Mouse (Mus musculus) heart, adult 11 months (tissue): ENCODE measurements around the gene Kdm2b.

Experiments
- DNase-seq: peaks from one replicate; pipeline ENCODE4 v3.0.0; 2022

Gene Kdm2b

DNA sequence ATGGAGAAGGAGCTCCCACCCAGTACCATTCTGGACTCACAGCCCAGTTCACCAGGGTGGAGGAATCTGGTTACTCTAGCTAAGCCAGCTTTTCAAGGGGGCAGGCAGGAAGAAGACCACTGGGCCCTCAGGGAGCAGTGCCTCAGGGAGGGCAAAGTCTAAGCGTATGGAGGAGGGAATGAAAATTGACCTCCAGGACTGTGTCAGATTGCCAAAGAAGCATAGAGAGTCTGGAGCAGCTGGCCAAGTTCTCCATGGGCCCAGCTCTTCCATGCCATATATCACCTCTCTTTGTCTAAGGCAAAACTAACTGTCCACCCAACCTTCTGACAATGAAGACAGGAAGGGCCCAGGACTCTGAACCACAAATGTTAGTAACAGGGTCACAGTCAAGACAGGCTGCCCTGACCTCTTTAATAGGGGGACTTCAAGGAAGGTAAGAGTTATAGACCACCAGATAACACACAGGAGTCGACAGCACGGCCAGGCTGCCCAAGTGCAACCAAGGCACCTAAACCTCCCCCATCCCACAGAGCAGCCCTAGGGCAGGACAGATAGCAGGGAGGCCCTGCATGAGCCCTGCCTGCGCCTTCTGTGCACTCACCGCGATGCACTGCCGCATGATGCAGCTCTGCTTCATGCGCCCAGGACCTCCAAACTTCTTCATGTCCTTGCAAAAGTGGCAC is 101.6 kb downstream of the Kdm2b start:
- peak; percentile 74 for DNase-seq

DNA sequence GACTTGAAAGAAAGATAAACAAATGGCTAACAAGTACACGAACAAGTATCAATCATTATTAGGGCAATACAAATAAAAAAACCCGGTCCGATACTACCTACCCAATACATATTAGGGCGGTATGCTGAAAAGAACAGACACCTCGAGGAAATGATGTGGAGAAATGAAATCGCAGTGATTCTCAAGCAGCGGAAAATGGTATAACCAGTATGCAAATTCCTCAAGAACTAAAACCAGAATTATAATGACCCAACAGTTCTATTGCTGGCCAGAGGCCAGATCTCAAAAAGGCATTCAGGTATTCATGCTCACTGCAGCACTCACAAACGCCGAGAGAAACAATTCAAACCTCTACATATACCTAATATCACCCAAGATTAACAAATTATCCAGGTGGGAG is 102.6 kb downstream of the Kdm2b start:
- DNase-seq, result no peak

DNA sequence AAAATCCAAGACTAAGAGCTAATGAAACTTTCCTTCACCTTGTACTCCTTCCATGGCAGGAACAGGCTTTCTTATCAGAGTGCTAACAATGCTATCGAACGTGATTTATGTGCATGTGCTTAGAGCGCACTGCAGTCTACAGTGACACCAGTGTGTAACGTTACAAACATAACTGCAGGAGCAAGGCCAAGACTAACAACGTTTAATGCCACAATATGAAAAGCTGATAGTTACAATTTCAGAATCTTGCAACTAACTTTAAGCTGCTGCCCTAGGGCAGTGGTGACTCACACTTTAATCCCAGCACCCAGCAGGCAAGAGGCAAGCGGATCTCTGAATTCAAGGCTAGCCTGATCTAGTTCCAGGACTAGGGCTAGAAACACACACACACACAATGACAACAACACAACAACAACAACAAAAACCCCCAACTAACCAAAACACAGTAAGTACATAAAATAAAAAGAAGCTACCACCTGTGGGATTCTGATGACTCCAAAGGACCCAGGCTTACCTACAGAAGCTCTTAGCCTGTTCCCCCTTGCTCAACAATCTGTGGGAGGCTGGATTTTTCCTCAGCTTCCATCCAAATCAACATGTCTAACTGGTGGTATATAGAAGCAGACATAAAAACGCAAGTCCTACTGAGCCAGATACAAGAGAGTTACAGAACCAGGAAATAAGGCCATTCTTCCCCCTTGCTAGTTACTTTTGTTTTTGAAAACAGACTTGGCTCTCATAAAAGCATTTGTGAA is 104.9 kb downstream of the Kdm2b start:
- no peak for DNase-seq

DNA sequence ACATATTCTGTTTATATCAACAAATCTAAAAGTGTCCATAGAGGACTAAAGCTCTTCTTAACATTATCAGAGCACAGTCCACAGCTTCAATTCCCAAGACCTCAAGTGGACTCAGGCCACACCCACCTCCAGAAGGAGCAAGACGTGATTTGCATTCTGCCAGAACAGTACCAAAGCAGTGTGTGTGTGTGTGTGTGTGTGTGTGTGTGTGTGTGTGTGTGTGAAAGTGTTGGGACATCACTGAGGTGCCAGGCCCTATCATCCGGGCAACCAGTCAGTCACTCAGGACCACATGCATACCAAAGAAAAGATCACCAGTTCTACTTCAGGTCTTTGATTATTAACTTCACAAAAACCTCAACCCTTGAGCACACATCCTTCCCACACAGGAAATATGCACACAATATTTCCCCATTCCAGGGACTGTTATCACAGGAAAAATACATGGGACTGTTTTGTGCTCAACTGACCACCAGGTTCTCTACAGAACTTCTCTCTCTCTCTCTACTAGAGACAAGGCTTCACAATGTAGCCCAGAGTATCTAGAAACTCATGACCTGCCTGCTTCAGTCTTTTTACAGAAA is 105.9 kb downstream of the Kdm2b start:
- no peak for DNase-seq

DNA sequence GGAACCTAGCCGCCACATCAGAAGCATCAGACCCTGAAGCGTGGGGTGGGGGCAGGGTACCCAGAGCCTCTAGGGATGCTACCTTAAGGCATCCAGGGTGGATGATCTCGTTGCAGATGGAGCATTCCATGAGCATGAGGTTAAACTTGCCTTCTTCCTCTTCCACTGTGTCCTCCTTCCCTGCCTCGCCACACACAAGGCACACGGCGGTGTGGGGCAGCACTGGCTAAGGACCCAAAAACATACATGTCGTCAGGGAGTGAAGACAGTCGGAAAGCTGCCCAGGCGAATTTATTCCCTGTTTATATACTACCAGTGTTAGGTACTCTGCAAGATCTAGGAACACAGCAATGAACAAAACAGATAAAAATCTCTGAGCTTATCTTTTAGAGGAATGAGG is 106.4 kb downstream of the Kdm2b start:
- DNase-seq, result peak; percentile 84

DNA sequence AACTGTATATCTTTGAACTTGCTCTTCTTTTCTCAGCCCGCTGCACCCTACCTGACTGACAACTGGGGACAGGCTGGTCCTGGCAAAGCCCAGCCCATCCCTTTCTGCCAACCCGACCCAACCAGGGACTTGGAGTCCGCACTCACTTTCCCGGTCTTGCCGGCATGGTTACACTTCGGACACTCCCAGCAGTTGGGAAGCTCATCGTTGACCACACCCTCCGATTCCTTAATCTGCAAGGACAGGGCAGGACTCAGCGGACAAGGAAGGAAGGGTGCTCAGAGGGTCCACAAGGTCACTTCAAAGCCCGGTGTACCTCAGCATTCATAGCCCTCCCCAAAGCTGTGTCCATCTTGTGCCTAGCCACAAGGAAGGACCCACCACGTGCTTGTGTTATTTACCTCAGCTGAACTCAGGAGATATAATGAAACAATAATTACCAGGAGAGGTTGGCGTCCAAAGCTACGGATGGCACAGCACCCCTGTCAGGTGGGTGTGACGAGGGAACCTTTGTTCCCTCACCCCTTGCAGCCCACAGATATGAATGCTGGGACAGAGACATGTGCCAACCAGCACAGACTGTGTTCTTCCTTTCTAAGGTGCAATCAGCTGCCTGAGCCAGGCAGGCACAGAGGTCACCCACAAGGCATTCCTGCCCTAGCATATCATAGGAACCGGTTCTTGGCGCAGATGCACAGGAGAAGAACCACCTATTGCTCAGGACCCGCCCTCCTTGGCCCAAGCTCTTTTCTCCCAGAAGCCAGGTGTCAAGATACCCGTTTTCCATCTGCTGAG is 107.2 kb downstream of the Kdm2b start:
- DNase-seq, result peak; percentile 91

DNA sequence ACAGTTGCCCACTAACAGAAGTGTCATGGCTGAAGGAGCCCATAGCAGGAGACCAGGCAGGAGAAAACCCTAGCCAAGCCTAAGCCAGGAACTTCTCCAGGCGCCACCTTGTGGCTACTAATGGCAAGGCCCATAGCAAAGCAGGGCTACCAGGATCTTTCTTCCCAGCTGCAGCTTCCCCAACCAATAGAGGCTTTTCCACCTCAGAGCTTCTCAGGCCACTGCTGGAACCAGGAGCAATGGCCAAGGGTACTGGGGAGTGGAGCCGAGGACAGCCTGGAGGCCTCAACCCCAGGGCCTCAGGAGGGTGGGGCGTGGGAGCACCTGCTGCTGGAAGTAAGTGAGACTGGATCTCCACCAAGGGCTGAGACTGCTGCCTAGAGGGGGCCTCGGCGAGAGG is 108.3 kb downstream of the Kdm2b start:
- DNase-seq, result peak; percentile 94

DNA sequence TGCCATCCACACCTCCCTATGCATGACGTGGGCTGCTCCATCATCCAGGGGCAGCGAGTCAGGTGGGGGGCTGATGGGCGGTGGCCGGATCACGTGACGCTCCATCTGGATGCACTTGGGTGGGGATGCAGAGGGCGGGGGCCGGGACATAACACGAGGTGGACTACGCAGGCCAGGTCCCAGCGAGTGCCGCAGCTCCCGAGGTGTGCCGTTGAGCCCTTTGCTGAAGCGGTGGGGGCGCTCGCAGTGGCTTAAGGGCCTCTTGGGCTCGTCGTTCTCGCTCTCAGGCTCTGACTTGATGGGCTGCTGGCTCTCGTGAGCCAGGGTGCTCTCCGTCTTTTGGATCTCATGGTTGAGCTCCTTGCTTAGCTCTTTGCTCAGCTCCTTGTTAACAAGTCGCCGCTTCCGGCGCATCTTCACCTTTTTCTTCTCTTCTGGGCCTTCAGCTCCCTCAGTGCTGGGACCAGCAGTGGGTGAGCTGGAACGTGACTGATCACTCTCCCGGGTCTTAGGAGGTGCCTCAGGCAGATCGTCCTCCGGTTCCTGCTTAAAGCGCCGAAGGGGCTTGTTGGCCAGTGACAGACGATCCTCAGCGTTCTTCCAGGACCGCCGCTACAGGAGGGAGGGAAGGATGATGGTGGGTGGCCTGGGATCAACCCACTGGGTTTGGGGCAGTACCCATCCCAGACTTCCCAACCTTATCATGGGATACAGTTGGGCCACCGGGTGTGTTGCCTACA is 109.2 kb downstream of the Kdm2b start:
- peak; percentile 85 for DNase-seq

DNA sequence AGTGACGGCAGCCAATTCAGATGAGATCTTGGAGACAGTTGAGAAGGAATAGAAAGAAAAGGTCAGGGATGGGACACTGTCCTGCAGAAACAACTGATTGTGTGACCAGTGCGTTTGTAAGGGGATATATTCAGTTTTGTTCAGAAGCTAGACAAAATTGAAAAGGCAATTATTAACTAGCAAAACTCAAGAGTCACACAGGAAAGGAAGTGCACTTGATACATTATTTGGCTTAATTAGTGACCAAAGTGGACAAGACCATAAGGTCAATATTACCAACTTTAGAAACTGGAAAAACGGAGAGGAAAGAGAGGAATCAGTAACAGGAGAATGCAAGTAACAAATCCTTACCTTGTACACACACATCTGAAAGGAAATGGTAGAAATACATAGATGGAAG is 113.0 kb downstream of the Kdm2b start:
- no peak for DNase-seq

DNA sequence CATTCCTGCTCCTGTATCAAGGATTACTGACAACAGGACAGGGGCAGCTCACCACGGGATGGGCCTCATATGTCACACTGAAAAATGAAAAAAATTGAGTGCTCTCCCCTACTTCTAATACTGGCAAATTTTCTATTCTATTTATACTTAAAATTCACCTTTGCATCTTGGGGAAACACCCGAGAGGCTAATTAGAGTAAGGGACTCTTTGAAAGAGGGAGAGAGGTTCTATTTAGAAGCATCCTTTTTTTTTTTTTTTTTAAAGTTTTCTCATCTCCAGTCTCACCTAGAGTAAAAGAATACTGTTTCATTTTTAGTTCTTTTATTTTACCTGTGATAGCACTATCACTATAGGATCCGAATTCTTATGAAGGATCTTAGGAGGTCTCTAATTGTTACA is 115.3 kb downstream of the Kdm2b start:
- peak; percentile 19 for DNase-seq

DNA sequence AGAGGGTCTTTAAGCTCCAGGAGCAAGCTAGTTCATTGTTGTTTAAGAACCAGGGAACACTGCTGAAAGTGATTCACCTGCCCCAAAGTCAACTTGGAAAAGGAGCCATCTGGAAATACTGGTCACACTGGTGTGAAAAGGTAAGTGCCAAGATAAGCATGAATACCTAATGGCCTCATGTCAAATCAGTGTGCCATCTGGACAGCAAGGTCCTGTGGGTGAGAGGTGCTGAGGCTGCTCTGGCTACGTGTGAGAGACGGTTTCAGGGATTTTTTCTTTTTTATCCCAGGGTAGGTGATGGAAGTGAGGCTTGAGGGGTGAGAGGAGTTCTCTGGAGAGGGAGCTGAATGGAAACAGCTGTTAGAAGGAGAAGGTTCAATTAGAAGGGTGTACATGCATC is 116.0 kb downstream of the Kdm2b start:
- DNase-seq, result peak; percentile 65

DNA sequence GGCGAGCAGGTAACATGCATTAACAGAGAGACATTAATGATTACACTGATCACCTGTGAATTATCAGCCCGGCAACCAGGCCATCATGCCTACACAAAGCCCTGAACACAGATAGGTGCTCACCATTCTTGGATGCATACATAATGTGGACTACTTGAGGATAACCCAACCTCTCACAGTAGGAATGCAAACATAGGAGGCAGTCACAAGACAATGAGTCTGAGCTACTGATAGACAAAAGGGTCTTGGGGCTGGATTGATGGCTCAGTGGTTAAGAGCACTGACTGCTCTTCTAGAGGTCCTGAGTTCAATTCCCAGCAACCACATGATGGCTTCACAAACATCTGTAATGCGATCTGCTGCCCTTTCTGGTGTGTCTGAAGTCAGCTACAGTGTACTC is 117.0 kb downstream of the Kdm2b start:
- no peak for DNase-seq

DNA sequence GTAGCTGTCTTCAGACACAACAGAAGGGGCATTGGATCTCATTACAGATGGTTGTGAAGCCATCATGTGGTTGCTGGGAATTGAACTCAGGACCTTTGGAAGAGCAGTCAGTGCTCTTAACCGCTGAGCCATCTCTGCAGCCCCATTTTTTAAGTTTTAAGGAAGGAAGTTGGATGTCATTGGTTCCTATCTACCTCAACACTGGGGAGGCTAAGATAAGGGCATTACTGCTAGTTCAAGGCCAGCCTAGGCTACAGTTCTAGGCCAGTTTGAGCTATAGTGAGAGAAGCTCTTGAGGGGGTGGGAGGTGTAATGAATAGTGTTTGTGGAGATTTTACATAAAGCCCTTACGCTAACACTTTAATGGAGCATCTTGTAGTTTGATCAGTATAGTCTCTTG is 126.6 kb downstream of the Kdm2b start:
- peak; percentile 69 for DNase-seq

DNA sequence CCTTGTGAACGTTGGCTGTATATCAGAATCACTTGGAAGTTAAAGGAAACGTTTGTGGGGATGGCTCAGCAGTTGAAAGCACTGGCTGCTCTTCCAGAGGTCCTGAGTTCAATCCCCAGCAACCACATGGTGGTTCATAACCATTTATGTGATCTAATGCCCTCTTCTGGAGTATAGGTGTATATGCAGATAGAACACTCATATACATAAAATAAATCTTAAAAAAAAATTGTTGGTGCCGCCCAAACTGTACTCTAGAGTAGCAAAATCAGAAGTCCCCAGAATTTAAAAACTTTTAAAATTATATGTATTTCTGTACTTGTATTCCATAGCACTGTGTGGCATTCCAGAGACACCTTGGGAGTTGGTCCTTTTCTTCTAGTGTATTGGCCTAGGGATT is 133.8 kb downstream of the Kdm2b start:
- no peak for DNase-seq

DNA sequence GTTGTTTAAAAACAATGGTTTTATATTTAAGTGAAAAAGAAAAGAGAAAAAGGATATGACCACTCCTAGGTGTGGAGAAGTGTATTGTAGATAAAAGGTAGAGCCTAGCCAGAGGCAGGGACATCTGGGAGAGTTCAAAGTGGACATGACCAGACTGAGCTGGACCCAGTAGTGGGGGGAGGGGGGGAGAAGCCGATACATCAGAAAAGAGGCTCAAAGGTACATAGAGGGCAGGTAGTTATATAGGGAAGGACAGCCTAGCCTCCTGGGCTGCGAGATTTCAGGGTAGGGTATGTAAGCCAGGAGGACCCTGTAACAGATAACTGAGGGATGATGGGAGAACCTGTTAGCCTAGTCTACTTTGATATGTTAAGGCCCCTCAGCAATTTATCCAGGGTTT is 137.0 kb downstream of the Kdm2b start:
- no peak for DNase-seq

DNA sequence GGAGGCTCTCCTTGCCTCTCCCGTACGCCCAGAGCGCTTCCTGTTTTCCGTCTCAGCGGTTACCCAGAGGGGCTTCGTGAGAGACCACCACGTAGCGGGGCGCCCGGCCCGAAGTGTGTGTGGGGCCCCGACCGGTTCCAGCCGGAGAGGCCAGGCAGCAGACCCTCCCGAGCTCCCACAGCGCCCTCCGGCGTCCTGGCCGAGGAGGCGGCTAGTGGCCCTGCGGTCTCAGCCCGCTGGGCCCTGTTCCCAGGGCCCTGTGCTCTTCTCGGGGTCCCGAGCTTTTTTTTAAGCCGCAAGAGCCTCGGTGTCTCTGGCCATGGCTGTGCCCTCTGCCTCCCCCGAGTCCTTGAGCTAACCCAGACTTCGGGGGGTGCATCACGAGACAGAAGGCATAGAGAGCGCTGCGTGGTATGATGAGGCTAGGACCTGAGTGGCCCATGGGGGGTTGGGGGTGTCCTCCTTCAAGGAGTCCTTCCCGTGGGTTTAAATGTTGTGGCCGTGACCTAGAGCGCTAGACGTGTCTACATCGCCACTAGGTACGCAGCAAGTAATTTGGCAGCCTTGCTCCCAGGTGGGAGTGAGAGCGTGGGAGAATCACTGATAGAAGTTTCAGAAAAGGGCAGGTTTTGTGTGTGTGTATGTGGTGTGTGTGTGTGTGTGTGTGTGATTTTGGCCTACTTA is 139.2 kb downstream of the Kdm2b start:
- no peak for DNase-seq

DNA sequence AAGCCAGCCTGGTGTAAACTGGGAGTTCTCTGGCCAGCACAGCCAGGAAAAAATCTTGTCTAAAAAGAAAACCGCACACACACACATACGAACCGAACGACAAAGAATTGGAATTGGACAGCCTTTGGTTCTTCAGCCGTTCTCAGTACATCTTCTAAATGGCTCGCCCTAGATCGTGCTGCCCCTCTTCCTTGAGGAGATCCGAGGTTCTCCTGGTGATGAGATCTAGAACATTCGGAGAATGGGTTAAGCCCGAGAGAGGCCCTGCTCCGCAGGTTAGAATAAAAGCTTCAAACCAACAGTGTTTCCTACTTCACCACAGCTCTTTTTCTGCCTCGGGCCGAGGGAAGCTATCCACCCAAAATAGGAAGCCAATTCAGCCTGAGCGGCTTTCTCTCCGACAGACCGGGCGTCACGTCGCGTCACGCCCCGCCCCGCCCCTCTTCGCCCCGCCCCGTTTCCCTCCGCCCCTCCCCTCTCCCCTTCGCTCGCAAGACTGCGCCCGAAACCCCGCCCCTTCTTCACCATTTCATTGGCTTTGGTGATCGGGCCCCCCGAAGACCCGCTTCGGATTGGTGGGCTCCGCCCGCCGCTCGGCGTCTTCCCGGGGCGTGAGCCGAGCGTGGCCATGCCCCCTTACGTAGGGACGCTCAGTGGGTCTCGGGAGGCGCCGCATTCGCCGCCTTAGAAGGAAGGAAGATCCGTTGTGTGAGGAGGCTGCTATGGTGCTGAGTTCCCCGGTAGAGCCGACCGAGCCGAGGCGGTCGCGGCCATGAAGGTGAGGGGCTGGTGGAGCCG is 139.9 kb downstream of the Kdm2b start, which contains the start of gene Rnf34:
Gene Rnf34, plus strand, starts transcription at position 528 of the 798 bp plus-strand sequence.
- DNase-seq, result peak; percentile 100

DNA sequence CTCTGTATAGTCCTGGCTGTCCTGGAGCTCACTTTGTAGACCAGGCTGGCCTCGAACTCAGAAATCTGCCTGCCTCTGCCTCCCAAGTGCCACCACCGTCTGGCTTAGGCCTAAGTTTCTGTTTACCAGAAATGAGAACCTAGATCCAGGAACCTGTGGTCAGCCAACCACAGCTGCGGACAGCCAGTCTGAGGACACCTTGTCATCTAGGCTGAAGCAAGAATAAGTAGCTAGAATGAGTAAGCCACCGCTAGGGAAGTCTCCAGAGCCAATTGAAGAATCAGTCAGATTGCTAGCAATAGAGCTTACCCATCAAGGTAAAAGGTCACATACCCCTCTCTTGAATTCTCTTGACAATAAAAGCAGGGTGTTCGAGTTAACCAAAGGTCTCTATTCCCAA is 145.8 kb downstream of the Kdm2b start:
- DNase-seq, result peak; percentile 35

DNA sequence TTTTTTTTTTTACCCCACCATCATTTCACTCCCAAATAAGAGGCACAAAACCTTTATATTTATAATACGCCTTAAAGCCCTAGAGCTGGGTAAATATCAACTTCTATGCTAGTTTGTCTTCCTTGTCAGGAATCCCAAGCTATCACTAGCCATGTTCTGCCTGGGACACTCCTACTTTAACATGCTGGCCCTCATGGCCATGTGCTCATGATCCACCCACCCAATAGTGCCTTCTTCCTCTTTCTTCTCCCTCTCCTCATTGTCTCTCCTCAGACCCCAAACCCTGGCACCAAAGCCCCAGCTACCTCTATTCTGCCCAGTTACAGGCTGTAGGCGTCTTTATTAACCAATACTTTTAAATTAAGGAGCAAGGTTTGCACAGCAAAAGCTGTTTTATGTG is 148.5 kb downstream of the Kdm2b start:
- DNase-seq, result peak; percentile 49

DNA sequence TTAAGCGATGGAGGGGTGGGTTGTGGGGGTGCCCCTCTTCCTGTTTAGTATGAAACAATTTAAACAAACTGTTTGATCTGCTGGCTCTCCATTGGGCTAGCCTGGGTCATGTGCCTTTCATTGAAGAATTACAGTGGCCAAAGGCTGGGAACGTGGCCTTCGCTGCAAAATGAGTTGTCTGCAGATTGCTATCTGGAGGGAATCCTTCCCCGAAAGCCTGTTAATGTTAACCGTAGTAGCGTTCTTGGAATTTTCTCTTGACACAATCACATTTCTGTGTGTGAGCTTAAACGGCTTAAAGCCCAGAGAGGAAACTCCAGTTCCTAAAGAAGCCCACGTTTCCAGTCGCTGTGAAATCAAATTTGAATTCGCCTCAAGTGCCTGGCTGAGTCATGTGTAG is 156.6 kb downstream of the Kdm2b start:
- peak; percentile 61 for DNase-seq

DNA sequence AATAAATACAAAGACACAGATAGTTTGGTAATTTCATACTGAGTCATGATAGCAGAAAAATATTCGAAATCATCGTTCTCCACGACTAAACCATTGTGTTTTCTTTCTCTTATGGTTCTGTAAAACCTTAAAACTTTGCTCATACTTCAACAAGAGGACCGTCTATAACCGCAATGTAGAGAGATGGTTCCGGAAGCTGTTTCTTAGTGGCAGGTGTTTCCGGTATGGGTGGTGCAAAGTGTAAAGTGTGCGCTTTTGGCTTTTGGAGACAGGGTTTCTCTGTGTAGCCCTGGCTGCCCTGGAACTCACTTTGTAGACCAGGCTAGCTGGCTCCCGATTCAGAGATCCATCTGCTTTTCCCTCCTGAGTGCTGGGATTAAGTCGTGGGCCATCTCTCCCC is 157.1 kb downstream of the Kdm2b start:
- peak; percentile 24 for DNase-seq
